Mouse (Mus musculus) stomach, postnatal 0 days (tissue): Measurements from ENCODE around the gene Abat.

ENCODE experiments used
- CTCF ChIP-seq: IDR thresholded peaks from 2 replicates; pipeline ENCODE4 v1.5.1; 2016; ENCODE audit warnings: antibody characterized with exemption, low read depth, mild to moderate bottlenecking, moderate library complexity
- EP300 ChIP-seq: optimal IDR thresholded peaks from 2 replicates; pipeline ENCODE3; 2016; ENCODE audit warnings: antibody characterized with exemption

DNA sequence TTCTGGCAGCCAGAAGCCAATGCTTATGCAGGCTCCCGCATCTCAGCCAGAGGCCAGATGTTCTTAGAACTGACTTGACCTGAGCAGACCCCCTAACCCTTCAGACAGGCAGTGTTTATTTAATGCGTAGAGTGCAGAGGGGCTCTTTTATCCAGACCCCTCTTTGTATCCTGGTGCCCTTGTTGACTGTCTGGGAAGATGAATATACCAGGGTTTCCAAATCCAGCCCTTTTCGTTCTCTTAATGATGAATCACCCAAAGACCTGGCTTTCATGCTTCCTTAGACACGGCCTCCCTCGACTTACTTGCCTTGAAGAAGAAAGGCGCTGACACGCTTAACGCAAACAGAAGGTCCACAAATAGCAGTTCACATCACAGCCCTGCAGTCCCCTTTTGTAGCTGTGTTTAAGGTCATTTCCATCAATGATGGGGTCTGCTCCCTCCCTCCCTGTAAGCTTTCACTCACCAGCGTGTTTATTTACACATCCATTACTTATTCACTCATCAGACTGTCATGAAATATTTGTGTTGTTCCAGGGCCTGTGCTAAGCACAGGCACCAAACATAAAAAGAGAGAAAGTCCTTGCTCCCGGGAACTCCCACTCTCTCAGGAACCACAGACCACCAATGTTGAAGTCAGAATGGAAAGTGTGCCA, 106.6 kb downstream of the Abat start:
- no peak for TF ChIP-seq EP300
- TF ChIP-seq CTCF = no peak
